Mouse (Mus musculus): ENCODE data around the gene Snph.
"Not testable (repeated sequence)": the region's sequence is repeated elsewhere in the genome, so short reads cannot be mapped to it uniquely, and the experiment has no call there.

Snph gene

DNA sequence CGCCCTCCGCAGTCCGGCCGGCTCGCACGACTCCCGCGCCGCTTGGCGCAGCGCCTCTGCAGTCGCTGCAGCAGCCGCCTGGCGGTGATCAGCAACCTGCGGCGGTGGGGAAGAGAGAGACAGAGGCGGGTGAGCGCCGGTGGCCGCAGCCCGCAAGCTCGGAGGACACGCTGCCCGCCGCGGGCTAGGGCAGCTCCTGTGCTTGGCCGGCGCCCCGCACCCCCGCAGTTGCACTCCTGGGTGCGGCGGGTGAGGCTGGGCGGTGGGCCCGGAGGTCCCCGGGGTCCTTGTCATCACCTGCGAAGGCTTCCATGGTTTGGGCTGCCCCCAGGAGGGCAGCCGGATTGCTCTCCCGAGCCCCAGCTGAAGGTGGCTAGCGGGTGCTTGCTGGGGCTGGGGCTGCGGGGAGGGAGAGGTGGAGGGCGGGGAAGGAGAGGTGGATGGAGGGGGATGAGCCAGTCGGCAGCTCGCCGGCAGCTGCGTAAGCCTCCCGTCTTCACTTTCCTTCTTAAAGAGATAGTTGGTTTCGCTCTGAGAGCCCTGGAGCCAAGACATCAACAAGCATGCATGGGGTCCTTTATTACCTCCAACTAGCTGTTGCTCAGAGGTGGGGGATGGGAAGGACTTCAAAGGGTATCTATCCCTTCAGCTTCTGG lies at the start of gene Snph:
Snph (minus strand) TSS at position 435 of the 656 bp plus-strand sequence.
- peak; percentile 84 for DNase-seq

DNA sequence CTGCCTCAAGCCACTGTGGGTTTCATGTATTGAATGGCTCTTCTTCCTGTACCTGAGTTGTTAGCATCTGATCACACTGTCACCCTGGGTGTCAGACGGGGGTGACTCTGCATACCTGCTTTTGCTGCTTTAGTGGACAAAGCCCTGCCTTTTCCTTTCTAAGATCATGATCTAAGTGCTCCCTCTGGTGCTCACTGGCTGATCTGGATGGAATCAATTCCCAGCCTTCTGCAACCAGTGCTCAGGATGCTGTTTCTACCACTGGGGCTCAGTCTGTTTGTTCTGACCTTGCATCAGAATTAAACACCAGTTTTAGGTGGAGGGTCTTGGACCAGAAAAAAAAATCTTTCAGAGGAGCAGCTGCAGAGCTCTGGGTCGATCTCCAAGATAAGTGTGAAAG lies 43.8 kb upstream of the Snph start:
- DNase-seq: peak; percentile 36

DNA sequence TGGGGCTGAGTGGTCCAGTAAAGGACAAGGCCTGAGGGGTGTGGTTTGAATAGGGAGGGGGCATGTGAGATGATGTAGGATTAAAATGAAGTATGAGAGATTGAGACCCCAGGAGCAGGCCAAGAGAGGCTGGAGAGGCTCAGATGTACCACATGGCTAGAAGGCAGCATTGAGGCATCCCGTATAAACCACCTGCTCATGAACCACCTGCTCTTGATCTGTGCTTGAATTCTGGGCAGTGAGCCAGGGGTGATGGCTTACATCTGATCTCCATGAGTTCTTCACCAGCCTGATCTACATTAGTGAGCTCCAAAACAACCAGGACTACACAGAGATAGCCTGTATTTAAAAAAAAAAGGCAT lies 38.6 kb upstream of the Snph start:
- peak; percentile 18 for DNase-seq

DNA sequence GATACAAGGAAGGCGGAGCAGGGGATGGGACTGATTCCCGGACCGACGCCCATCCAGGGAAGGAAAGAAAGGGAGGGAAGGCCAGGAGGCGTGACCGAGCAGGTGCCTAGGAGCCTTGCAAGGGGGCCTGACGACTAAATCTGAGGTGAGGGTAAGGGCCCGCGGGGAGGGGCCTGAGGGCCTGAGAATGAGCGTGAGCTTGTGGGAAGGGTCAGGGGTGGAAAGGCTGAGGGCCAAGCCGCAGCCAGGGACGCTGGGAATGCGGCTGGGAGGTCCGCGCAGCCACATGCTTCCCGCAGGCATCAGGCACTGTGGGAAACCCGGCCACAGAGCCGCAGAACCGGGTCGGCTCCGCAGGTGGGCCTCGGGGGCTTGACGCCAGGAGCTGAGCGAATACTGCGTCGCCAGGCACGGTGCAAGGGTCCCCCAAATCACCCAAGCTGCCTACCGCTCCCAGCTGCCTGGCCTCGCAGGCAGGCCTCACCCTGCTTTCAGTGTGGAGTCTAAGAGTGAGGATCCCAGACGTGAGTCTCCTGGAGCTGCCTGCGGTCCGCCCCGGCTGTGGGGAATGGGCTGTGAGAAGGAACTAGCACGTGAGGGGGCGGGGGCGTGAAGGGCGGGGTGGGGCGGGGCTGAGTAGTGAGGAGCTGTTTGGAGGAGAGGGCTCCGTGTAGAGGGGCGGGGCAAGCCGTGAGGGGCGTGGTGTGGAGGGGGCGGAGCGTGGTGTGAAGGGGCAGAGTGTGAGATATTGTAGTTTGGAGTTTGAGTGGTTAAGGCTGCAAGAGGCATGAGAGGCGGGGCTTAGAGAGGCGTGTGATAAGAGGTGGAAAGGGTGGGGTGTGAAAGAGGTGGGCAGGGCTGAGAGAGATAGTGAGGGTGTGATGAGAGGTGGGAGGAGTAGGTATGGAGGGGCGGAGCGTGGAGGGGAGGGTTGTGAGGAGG lies 37.9 kb upstream of the Snph start:
- DNase-seq: no peak

DNA sequence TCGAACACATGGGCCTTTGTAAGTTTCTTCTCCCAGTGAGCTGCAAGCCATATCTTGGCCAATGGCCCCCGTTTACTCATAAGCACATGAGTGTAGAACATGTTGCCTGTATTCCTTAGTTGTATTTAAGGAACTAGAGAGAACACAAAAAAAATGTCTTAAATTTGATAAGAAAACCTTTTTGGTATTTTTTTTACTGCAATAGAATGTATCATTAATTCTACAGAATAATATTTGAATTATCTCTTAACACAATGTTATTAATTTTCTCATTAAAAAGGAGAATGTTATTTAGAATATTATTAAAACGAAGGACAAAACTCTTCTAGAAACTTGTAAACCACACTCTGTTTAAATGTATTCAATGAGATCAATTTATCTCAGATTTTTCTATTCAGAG lies 36.0 kb upstream of the Snph start, which contains the start of gene Rad21l:
Rad21l (minus strand) TSS at position 101 of the 400 bp plus-strand sequence.
- no peak for DNase-seq

DNA sequence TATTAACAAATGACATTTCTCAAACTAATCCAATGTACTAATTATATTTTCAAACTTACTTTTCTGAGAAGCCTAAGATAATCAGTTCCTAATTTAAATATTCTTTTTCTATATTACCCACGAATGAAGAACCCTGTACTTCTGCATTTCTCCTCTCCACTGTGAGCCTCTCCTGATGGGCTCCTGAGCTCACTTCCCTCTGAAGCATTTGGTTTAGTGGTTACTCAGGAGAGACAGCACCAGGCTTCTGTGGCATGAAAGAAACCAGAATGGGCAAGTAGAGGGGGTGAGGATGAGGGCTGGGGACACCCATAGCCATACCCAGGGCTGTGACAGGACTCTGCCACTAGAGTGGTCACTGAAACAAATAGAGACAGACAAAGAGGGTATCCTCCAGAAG lies 19.7 kb upstream of the Snph start:
- no peak for DNase-seq

DNA sequence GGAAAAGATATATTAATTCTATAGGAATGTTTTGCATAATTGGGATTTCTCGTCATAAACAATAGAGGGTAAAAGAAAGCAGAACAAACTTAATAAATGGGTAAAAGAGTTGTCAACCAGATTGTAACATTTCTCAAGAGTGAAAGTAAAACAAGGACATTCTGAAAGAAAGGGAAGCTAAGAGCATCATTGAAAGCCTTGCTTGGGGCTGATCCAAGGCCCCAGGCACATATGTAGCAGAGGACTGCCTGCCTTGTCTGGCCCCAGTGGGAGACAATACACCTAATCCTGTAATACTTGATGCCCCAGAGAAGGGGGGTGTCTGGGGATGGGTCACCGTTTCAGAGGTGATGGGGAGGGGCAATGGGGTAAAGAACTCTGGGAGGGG lies 3.6 kb upstream of the Snph start:
- no peak for DNase-seq

DNA sequence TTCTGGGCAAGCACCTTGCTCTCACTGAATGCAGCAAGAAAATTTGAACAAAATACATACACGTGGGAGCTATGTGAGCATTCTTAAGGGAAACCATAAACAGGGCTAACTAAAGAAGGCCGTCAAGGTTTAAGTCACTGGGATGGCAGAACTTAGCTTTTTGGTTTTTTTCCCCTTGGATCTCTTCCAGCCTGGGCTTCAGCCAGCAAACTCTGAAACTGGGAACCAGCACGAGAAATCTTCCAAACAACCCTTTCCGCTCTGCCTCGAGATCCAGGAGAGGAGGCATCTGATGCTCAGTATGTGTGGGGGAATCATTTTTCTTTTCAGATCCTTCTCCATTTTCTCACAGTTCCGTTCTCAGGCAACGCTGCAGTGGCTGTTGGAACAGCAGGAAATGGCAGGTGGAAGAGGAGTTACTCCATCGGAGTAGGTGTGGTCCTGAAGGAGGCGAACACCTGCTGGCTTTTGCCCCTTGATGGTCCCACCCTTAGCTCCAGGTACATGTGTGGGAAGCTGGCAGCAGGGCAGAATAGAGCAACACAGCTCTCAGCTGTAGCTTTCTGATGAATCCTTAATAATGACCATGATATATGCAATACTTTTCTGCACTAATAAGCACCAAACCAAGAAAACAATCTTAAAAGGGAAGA lies 3.1 kb upstream of the Snph start:
- DNase-seq: peak; percentile 54

DNA sequence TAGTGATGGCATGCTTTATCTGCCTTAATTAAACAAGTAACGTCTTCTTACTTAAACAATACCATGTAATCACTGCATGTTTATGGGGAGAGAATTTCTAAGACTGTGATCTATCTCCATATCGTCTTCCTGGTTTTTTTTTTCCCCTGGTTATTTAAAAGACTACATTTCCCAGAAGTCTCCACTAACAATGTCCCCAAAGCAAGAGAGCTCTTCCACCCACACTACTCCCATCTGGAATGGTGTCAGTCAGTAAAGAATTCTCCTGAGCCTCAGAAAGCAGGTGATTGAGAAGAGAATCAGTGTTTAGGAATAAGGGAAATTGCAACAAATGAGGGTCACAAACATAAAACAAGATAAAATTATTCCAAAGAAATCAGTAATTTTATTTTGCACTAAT lies 2.5 kb upstream of the Snph start:
- DNase-seq: peak; percentile 72

DNA sequence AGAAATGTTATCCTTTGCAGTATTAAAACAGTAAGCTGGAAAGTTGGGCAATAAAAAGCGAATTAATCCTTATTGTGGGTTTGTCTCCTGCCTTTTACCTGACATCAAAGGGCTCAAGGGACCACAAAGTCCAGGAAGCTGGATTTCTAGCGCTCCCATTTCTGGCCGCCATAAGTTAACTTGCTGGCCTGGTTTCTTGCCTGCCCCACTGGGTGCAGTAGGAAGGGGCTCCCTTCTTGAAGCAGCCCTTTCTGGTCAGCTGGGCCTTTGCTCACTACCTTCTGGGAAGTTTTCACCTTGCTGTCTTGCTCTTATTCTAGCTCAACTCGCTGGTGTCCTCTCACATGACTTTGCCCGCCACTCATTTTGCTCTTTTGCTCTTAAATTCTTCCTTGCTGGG lies 589 bp upstream of the Snph start:
- DNase-seq: no peak

DNA sequence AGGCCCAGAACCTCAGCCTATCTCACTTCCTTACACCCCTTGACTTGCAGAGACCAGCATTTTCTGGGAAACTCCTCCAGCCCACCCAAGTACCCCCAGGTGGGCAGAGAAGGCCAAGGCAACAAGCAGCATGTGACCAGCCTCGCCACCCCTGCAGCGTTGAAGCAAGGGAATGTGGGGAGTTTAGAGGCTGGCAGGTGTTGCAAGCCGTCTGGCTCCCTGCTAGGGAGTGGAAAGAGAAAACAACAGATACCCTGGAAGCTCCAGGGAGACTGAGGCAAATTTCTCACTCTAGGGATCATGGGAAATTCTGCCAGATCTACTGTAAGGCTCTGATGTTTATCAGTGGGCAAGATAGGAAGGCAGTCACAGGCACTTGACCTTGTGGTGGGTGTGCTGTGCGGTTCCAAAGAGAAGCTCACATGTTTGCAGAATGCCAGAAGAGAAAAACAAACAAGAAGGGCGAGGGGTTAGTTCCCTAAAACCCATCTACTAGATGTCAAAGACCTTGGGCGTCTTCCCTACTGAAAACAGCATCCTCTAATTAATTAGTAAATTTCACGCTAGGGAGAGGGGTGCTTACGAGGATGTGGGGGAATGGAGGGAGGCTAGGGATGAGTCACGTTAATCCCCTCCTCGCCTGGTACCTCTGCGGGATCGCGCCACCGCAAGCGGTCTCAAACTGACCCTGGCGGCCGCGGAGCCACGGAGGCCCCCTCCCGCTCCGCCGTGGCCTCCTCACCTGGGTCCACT lies 811 bp downstream of the Snph start:
- peak; percentile 41 for DNase-seq

DNA sequence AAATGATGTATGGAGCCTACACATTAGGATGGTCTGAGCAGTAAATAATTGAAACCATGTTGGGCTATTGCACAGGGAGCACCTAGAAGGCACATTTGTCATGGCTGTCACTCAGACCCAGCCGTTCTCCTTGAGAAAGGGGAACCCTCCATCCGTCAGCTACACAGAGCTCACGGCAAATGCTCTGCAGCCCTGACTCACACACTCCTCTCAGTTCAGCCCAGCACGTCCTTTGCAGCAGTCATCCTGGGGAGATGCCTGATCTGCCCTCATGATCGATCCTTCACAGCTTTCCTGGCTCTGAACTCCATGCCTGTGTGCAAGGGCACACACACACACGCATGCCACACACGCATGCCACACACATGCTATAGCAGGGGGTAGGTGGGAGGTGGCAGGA lies 3.1 kb downstream of the Snph start:
- no peak for DNase-seq

DNA sequence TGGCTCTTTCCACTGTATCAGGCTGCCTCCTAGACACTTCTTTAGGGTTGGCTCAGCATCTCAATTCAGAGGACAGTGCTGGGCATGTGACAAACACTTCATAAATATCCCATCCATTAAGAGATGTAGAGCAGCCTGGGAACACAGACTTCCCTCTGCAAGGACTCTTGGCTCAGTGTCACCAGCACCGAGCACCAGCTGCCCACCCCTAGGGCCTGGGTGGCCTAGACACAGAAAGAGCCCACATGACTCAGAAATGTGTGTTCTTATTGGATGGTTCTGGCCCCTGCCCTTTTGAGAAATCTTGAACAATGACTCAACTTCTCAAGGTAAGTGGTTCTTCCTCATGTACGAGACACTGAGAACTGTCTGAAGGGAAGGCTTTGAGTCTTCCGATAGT lies 4.4 kb downstream of the Snph start:
- DNase-seq: no peak

DNA sequence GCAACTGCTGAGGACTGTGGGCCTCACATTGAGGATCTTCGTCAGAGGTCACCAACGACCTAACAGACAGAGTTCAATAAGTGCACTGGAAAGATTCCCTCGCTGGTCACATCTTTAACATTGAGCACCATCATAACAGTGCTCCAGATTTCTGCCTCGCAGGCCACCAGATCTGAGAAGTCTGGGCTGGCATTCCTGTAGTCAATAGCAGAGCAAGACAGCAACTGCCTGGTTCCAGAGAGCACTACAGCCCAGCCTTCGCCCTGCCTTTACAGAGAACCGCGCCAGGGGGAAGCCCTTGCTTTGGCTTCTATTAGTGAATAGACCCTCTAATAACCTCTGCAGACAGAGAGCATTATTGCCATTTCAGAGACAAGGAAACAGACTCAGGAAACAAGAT lies 6.1 kb downstream of the Snph start:
- DNase-seq: no peak

DNA sequence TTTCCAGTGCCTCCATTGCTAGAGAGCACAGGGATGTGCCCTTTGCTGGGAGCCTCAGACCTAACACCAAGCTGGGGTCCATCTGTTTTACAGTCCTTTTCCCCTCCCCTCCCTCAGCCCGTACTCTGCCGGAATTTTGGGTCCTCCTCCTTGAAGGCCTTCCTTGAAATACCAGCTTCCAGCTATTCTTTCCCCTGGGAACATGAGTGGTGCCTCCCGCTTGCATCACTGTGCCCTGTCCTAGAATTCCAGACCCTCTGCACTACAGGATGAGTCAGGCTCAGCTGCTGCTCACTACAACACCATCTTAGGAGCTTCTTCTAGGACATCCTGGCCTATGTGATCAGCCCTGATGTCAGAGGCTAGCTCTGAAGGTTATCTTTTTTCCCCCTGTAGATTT lies 8.6 kb downstream of the Snph start:
- no peak for DNase-seq

DNA sequence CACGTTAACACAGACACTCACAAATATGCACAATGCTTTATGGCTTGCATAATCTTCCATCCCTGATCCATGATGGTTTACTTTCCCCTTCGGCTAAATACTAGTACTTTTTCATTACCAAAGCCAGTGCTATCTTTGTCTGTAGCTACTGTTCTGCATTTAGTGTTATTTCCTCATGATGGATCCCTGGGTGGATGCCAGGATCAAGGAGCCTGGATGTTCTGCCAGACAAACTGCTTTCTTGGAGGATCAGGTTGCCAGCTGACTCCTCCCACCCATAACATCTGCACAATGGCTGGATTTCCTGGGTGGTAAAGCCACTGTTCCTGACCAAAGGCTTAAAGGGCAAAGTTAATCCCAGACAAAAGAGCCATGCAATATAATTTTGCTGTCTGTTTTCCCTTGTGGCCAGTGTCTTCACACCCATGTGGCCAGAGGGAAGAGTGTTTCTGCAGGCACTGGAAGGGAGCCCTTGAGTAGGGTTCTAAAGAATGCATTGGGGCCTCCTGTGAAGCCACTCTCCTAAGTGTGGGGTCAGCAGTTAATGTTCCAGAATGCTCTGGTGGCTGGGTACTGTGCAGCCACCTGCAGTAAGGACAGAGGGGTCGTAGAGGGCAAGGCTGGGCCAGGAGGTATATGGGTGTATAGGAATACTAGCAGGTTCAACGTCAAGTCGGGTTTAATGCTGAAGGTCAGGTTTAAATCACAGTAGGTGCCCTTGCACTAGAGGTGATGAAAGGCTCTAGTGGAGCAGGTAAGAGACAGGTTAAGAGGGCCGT lies 15.7 kb downstream of the Snph start:
- no peak for DNase-seq

DNA sequence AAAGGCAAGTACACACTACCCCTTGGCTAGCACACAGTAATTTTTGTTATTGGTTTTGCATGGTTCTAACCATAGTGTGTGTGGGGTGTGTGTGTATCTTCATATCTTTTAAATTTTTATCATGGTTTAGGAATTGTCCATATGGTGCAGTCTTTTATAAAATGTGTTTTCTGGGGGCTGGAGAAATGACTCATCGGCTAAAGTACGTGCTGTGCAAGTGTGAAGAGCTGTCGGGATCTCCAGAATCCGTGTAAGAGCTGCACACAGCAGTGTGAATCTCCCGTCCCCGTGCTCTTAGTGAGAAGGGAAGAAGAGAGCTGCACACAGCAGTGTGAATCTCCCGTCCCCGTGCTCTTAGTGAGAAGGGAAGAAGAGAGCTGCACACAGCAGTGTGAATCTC lies 16.6 kb downstream of the Snph start:
- DNase-seq: not testable (repeated sequence)

DNA sequence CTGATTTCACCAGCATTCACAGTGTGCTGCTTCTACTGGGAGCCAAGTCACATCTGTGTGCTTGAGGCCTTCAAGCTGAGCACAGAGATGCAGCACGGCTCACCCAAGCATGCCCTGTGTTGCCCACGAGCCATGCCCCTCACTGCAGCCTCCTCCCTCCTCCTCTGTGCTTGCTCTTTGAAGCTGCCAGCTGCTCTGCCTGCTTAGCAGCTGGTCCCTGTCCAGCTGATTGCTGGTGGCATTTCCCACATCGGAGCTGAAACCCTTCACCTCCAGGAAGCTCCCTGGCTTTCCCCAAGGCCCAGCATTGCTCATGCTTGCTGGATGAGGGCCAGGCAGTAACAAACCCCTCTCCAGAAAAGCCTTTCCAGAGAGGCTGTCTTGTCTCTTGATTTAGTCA lies 22.4 kb downstream of the Snph start:
- DNase-seq: no peak

DNA sequence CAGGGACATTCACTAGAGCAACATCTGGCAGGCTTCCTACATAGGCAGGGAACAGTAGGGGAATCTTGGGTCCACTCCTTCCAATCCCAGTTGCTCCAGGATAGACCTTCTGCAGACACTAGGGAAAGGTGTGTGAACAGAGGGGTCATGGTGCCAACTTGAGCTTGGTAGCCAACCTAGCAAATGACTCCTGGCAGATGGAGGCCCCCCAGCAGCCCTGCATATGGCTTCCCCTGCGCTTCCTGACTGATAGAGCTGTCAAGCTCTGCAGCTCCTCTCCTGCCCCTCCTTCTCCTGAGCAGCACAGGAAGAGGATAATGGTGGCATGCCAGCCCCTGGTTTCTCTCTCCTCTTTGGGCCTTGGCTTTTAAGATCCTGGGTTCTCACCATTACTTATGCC lies 24.0 kb downstream of the Snph start:
- peak; percentile 89 for DNase-seq

DNA sequence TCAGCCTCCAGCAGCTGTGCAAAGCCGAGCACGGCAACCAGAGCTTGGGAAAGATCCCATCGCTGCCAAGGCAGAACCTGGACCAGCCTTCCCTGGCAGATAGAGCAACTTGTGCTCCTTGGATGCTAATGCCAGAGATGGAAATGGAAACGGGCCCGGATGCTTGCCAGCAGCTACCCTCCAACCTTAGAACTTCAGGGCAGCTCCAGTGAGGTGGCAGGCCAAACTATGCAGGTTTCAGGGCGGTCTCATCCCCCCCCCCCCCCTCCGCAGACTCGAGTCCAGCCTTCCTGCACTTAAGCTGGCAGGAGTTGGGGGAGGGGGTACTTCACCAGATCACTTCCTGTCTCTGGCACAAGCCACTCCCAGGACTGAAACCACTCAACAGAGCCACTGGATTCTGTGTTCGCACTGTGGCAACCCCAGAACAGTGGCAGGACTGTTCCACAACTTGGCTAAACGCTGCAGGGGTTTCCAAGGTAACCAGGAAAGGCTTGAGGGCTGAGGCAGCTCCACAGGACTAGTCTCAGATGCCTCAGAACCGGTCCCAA lies 26.9 kb downstream of the Snph start:
- DNase-seq: peak; percentile 57

DNA sequence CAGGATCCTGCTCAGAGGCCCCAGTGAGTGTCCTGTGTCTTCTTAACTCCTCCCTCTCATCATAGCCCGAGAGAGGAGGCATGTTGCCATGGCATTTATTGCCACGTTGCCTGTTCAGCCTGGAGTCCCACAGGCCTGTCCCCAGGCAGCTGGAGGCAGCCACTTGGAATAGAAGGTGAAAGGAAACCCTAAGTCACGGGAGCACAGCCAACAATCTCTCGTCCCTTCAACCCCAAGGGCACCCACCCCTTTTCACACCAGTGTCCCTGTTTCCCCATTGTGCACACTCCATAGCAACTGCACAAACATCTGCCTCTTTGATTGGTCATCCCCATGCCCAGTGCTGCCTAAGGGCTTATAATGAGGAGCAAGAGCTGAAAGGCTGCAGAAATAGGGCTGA lies 28.8 kb downstream of the Snph start:
- DNase-seq: peak; percentile 32

DNA sequence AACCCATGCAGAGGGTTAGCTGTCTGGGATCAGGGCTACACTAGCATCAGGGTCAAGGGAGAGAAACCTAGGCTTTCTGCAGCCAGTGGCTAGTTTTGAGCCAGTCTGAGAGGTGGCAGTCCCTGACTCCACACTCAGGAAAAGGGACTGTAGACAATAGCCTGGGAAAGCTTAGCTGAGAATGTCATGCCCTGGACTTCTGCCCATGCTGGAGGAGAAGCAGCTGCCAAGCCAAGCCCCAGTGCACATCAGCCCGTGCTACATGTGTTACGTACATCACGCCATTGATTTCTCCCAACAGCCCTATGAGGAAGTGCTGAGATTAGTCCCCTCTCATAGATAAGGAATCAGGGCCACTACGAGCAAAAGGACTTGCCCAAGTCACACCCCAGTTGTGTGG lies 30.3 kb downstream of the Snph start:
- no peak for DNase-seq
